Mouse (Mus musculus) layer of hippocampus, adult 18-20 months (tissue): ENCODE results near the gene Cmah. TPM values are rescaled to one million over a fixed set of nuclear protein-coding genes. Genes with fewer than 3 reads are reported as not detected.

Experiments
- DNase-seq, 2 experiments: peaks; one replicate each; pipeline ENCODE4 v3.0.0; 2022; ENCODE audit warnings: low spot score in 2 of 2
- total RNA-seq, 2 experiments: library from RNA; stranded (reverse); gene quantifications; 2 replicates each; pipeline ENCODE4 v1.2.3; 2021

Cmah gene
- total RNA-seq, 2 experiments from 2014 or later: 0.42 to 0.79 TPM

DNA sequence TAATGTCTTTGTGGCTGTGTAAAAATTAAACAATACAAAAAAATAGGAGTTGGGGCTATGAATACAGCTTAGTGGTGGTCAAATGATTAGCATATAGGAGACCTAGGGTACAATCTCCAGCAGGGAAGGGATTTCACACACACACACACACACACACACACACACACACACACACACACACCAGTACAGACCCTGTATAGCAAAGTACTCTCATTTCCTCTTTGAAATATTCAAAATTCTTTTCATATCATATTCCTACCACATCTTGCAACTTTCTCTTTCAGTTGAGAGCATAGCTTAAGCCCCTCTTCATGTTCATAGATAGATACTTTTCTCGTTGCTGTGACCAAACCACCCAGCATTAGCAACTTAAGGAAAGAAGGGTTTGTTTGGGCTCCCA is 181.7 kb downstream of the Cmah start:
- DNase-seq: no peak

DNA sequence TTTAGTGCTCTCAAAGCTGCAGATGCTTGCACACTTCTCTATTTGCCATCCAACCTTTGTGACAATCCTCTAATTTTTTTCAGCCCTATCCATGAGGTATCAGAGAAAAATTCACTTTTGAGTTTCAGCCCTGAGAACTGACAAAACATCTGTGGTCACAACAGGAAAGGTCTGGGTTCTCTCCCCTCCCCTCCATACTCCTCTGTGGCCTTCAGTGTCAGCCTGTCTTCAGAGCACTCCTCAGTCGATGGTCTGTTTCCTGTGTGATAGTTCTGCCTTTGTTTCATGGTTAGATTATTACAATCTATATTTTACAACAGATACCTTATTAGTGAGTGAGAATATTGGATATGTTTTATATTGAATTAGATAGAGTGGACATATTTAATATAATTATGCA is 184.2 kb downstream of the Cmah start:
- no peak for DNase-seq

DNA sequence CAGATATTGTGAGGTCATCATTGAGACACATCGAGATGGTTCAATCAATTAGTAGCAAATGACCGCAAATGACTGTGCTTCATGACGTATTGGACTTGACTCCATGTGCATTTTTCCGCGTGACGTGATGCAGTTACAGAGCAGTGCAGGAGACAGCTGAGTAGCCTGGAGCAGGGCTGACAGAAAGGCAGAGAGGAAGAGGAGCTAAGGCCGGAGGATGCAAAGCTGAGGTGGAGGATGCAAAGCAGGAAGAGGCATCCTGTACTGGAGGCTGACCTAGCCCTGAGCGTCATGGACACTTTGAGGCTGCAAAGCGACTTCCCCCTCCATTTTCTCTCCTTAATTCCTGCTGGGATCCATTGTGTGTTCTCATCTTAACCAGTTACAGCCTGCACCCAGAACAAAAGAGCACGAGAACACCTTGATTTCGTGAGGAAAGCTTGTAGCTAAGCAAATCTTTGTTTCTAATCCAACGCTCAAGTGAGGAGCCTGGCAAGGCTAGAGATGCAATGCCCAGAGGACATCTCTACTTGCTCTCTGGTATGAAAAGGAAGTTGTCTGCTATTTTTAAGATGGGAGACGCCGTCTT is 184.8 kb downstream of the Cmah start:
- no peak for DNase-seq

DNA sequence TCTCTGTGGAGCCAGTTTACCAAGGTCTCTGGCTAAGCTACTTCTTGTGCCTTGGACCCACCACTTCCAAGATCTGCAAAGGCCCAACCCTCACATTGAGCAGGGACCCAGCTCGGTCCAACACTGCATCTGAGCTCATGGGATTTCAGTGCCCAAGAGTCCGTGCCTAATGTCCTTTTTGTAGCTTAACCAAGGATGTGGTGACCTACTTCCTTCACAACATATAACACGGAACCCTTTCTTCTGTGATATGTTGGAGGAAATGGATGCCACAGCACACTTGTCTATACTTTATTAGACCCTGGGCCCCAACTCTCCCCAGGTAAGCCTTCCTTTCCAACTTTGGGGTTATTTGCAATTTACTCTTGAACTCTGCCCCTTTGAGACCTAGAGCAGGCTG is 186.5 kb downstream of the Cmah start:
- DNase-seq: no peak

DNA sequence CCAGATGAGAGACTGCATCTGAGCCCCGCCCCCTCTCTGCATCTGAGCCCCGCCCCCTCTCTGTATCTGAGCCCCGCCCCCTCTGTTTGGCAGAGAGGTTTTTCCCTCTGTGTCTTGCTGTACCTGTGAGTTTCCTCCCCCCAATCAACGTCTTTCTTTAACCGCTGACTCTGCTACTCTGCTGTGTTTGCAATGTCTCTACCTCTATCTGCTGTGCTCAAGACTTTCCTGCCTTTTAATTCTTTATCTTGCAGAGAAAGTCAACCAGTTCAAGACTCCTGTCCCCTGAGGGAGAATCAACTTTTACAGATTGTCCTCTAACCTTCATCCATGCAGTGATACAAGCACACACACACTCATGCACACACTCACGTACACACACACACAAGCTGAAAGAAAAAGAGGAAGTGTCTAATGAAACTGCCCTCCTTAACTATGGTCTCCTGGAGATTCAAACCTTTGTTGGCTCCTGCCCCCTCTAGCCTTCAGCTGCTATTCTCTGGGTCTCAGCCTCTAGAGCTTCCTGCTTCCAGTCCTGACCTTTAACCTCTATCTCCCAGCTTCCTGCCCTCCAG is 188.0 kb downstream of the Cmah start:
- no peak for DNase-seq

DNA sequence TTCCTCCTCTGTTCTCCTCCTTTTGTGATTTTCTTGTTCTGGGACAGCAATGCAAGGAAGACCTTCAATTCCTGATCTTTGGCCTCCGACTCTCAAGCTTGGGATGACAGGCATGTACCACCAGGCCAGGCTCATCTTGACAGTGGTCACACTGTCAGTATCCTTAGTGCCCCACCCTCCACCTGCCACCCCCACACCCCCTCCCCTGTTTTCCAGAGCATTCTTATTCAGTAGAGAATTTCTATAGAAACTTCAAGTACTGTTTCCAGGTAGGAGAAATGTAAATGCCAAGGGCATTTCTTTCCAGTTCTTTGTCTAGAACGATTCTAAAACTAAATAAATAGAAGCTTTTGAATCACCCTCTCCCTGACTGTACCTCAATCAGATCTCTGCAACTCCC is 190.6 kb downstream of the Cmah start:
- no peak for DNase-seq

DNA sequence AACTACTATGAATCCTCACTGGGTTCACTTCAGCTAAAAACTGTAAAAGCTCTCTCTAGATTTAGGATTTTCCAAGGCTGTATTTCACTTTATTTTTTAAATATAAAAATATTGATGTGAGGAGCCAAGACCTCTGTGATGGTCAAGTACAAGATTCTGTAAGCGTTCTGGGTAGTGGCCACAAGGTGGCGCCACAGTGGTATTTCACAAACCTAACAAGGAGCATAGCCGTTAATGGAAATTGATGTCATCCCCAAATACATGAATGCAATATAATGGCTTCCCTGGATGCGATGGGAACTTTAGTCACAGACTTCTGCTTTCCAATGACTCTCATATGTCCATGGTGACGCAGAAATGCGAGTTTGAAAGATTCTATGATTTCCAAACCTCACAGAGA is 191.7 kb downstream of the Cmah start:
- DNase-seq: peak in 1 of 2 experiments; percentile 64

DNA sequence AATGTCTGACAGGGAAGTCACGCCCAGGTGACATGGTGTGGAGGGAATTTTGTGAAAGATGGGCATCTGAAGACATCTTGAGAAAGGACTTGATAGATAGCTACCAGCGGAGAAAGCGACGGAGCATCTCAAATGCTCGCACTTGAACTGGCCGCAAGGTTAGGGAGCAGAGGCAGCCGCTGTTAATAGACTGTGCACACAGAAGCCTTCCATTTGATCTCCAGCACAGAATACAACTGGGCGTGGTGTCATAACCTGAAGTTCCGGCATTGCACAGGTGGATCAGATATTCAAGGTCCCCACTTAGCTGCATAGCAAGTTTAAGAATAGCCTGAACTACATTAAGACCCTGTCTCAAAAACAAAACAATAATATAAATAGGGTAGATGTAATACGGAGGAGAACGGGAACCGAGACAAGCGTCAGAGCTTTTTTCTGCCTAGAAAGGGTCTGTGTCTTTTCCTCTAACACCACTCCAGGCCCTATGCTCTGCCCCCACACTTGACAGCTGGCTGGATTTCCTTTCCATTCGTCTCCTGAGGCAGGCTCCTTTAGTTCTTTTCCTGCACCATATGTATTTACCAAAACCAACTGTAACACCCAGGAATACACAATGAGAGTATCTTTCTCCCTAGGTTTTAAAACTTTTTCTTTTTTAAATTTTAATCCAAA is 192.9 kb downstream of the Cmah start:
- DNase-seq: peak in 1 of 2 experiments; percentile 25

DNA sequence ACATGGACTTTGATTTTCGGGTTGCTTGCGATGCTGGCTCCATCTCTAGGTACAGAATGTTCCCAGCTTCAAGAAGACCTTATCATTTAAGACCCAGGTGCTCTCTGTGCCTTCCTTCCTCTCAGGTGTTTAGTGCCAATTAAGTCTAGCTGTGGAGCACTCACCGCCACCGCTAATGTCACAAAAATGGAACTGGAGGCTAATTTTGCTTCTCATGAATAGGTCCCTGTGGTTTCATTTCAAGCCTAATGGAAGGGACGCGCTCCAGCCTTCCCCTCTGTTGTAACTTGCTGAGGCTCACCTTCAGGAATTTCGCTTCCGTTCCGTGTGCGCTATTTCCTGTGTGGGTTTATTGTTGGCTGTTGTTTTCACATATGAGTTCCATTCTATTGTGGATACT is 193.6 kb downstream of the Cmah start:
- no peak for DNase-seq

DNA sequence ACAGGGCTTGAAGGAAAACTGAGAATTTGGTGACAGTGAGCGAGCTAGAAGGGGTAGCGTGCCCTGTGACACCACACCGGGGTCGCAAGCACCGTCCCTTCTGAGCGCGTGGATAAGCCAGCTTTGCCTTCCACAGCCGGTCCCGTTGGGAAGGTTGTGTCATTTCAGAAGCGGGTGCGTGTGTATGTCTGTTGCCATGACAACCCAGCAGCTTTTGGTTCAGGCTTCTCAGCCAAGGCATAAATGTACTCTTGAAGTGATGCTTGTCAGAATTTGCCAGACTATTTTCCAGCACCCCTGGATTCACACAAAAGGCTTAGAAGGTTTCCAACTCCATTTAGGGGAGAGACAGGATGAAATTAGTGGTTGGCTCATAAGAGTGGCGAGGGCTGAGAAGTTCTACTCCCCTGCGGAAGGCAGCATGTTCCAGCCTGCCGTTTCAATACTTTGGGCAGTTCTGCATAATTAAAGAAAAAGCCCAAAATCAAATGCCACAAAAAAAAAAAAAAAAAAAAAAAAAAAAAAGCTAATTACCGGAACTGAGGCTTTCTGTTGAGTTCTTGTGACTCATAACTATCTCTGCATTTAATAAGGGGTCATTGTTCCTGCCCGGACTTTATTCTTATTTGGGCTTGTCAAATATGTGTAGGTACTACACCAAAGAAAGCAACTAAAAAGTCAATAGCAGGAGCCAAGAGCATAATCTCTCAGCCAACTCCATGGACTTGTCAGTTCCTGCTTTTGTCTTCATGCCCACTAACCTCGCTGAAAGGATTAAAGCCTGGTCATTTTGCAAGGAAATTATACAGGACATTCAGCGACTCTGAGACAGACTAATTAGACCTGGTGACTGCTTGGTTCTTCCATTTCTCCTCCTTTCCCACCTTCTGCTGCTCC is 194.5 kb downstream of the Cmah start:
- peak; percentile 76 to 88 for DNase-seq

DNA sequence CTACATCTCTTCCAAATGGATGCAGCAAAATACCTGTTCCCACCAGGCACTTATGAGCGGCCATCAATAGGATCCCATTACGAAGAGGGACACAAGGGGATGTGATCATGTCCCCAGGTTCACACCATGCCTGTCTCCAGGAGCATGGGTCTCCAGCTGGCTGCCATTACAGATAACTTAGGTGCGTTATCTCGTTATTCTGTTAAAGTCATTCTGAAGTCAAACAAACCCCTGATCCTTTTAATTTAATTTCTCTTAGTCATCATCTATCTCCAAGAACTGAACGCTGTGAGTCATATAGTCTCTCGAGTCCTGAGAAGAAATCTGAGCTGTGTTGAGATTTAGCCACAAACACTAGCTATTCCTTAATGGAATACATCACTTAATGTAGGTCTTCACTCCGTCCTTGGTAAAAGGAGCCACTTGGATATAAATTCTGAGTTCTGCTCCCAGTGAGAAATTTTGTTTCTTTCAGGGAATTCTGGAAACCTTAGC is 195.2 kb downstream of the Cmah start:
- DNase-seq: no peak

DNA sequence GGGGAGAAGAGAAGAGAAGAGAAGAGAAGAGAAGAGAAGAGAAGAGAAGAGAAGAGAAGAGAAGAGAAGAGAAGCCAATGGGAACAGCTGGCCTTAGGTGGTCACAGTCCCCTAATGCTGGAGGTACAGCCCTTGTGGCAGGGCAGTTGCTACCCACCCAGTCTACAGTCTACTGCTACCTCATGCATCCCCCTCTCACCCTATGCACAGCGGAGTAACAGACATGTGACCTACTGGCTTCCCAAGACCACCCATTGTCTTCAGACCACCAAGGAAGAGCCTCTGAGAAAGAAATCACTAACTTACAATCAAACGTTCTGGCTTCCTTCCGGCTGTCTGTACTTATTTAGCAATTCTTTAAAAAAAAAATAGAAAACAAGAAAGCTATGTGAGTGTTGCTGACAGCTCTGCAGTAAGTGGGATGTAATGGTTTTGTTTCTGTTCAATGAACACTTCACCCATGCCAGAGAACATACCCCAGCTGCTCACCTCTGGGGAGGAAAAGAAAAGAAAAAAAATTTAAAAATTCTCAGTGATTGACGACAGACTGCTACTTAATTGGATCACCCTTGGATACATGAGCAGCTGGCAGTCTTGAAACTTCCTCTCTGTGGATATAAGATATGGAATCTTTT is 196.5 kb downstream of the Cmah start:
- no peak for DNase-seq

DNA sequence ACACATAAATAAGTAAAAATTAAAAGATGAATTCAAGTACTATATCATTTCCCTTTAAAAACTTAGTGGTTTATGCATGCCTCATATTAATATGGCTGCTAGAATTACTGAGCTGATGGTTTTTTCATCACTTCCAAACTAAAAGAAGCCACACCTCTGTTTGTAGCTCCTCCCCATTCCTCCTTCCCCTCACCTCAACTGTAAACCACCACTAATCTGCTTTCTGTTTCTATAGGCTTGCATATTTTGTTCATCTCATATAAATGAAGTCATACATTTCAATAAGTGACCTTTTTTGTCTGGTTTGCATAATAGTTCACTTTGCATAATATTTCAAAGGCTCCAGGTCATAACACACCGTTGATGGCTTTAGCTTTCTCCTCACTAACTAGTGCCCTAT is 197.3 kb downstream of the Cmah start:
- no peak for DNase-seq

DNA sequence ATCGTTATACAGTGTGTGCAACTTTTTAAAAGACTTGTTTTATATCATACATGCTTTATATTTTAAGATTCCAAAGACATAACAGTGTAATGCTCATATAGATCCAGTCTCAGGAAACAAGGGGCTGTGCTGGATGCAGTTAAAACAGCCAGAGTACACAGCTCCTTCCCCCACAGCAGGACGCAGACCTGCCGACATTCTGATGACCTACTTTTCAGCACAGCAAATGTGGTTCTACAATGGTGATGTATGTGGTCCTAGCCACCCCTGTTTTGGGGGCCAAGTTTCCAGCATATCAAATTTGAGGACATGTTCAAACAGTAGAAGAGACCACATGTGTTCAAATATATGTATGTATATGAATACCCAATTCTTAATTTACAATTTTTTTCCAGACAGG is 198.3 kb downstream of the Cmah start:
- DNase-seq: no peak

DNA sequence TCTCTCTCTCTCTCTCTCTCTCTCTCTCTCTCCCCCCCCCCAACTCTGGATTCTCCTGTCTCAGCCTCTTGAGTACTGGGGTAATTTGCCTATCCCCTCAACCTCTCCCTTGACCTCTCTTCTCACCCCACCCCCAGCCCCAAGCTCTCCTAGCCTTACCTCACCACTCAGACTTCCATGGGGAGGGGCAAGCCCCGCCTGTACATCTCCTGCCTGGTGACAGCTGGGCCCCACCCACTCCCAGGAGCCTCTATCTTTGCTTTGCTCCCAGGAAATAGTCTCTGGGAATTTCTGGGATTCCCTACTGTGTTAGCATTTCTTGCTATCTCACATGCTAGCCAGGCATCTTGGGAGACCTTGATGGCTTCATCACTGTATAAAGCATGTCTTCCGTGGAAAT is 199.7 kb downstream of the Cmah start:
- peak in 1 of 2 experiments; percentile 5 for DNase-seq

Other genes with a start within 250 kb of the Cmah start
- gene Carmil1, start 46.6 kb upstream of the Cmah start, total RNA-seq: 10 to 100 TPM; 32.1 to 34.7 TPM